Mouse (Mus musculus): Measurements from ENCODE around the gene Sgsm3.

DNA sequence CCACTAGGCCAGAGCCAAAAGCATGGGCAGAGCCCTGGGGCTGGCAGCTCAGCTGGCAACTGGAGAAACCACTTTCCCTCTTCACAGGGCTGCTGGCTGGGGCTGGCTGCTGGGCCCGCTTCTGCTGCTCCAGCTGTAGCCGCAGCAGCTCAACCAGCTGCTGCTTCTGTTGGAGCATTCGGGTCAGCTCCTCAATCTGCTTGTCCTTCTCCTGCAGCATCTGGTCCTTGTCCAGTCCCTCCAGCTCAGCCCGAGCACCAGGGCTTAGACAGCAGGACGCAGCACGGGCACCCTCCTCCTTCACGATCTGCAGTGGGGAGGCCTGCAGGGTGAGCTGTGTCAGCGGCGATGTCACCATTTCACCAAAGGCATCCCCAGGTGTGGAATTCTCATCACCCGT is 38.9 kb downstream of the Sgsm3 start:
- TF ChIP-seq GATA1 (IDR thresholded peaks at IDR 0.05; ENCODE audit: low read length) (no peak), TAL1 (IDR thresholded peaks at IDR 0.05; ENCODE audit: low read length) (no peak)
